Mouse (Mus musculus): Measurements from ENCODE around the gene Fgf22. TPM values are rescaled to one million over a fixed set of nuclear protein-coding genes. Genes with fewer than 3 reads are reported as not detected.

The Fgf22 gene
- polyA plus RNA-seq, 1 experiment from 2014 or later: 0.18 TPM

DNA sequence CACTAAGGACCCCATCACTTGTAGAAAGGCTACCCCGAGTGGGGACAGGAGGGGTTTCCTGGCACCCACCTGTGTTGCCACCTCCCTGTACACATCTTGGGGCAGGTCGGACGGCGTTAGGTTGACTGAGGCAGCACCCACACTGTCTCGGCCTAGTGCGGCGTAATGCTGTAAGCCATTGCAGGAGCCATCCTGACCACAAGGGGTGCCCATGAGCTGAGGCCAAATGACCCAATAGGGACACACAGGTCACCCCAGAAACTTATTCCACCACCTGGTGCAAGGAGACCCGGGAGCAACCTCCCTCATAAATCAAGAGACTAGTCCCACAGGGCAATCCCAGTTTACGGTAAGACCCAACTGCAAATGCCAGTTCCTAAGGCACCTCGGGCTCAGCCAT is 16.6 kb upstream of the Fgf22 start:
- H3K9me3 ChIP-seq (ENCODE audit: low read length): peaks cover 11% of the 10 kb centered on the region
- TF ChIP-seq EP300 (IDR thresholded peaks at IDR 0.05): no peak
- TF ChIP-seq CTCF (IDR thresholded peaks at IDR 0.05): peak; percentile 59
- H3K4me3 ChIP-seq (ENCODE audit: low read depth, low read length): no peak overlapping the region
- 95% methylated on average over 10 of the region's 10 CpGs for WGBS
- H3K27me3 ChIP-seq (replicated peaks; ENCODE audit: insufficient read depth, low read length): no peaks in the 10 kb centered on the region
- peaks cover 56% of the 10 kb centered on the region; the same call in 1 of the 2 replicates for H3K36me3 ChIP-seq (ENCODE audit: insufficient read depth, low read length)
- H3K27ac ChIP-seq (ENCODE audit: low read length): no peak overlapping the region
- H3K4me1 ChIP-seq (ENCODE audit: insufficient read depth, low read depth, low read length): no peaks in the 10 kb centered on the region
- no peak overlapping the region for H3K9ac ChIP-seq (replicated peaks; ENCODE audit: low read depth)
- DNase-seq (ENCODE audit: low spot score) (no peak), ATAC-seq (no peak)
- no peak overlapping the region for H3K4me2 ChIP-seq (replicated peaks; ENCODE audit: low read depth, low read length)

DNA sequence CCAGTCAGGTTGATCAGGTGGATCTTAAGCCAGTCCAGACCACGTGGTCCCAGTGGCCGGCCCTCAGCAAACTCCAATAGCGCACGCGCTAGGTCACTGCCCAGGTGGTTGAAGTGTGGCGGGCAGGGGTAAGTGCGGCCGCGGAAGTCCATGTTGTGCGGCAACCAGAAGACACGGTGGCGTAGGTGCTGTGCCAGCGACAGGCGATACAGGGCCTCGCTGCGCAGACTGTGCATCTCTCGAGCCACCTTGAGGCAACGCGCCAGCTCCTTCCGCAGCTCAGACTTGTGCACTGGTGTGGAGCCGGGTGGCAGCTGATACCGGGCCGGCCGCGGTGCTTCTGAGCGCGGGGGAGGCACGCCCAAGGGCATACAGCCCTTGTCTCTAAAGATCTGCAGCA is 15.6 kb upstream of the Fgf22 start:
- no peak overlapping the region for H3K27ac ChIP-seq (ENCODE audit: low read length)
- WGBS: 98% methylated on average over 28 of the region's 28 CpGs
- H3K4me1 ChIP-seq (ENCODE audit: insufficient read depth, low read depth, low read length): no peaks in the 10 kb centered on the region
- peaks cover 11% of the 10 kb centered on the region for H3K9me3 ChIP-seq (ENCODE audit: low read length)
- no peak for DNase-seq (ENCODE audit: low spot score)
- peaks cover 56% of the 10 kb centered on the region; the same call in 1 of the 2 replicates for H3K36me3 ChIP-seq (ENCODE audit: insufficient read depth, low read length)
- H3K4me3 ChIP-seq (ENCODE audit: low read depth, low read length): no peak overlapping the region
- TF ChIP-seq CTCF (IDR thresholded peaks at IDR 0.05) (no peak), EP300 (IDR thresholded peaks at IDR 0.05) (no peak)
- ATAC-seq: no peak
- H3K4me2 ChIP-seq (replicated peaks; ENCODE audit: low read depth, low read length): no peak overlapping the region
- H3K9ac ChIP-seq (replicated peaks; ENCODE audit: low read depth): no peak overlapping the region
- no peaks in the 10 kb centered on the region for H3K27me3 ChIP-seq (replicated peaks; ENCODE audit: insufficient read depth, low read length)

DNA sequence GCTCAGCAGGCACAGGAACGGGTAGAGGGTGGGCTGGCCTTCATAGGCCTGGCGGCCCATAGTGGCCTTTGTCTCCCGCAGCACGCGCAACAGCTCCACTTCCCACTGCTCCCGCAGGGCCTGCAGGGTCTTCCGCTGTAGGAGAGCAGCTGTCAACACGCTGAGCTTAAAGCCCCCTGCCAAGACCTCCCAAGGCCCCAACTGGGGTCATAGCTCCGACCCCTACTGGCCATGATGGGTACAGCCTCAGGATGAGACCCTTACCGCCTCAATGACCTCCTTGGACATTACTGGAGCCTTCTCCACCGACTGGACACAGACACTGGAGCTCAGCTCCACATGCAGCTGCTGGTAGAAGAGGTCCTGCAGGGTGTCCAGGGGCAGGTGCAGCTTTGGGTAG is 14.0 kb upstream of the Fgf22 start:
- no peaks in the 10 kb centered on the region for H3K27me3 ChIP-seq (replicated peaks; ENCODE audit: insufficient read depth, low read length)
- ATAC-seq (no peak), DNase-seq (ENCODE audit: low spot score) (no peak)
- 79% methylated on average over 11 of the region's 11 CpGs for WGBS
- H3K9ac ChIP-seq (replicated peaks; ENCODE audit: low read depth): no peak overlapping the region
- no peak overlapping the region for H3K4me2 ChIP-seq (replicated peaks; ENCODE audit: low read depth, low read length)
- no peaks in the 10 kb centered on the region for H3K4me1 ChIP-seq (ENCODE audit: insufficient read depth, low read depth, low read length)
- H3K27ac ChIP-seq (ENCODE audit: low read length): no peak overlapping the region
- TF ChIP-seq CTCF (IDR thresholded peaks at IDR 0.05) (0 out of 2 replicates have a peak, but pooled peaks have one; percentile 13), EP300 (IDR thresholded peaks at IDR 0.05) (no peak)
- peaks cover 56% of the 10 kb centered on the region; the same call in 1 of the 2 replicates for H3K36me3 ChIP-seq (ENCODE audit: insufficient read depth, low read length)
- H3K4me3 ChIP-seq (ENCODE audit: low read depth, low read length): no peak overlapping the region
- H3K9me3 ChIP-seq (ENCODE audit: low read length): peaks cover 11% of the 10 kb centered on the region

DNA sequence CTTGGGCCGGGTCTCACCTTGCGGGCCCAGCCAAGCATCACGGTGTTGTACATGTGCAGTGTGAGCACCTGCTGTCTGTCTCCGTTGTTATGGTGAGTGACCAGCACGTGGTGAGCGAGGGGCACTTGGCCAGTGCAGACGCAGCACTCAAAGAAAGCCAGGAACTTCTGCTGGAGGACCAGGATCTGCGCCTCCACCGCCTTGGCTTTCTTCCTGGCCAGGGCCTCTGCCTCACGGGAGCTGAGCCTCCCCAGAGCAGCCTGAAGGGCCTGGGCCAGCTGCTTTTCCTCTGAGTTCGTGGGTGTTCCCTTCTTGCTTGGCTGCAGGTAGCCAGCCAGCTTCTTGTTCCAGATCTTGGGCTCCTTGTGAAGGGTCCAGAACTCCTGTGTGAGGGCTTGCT is 11.7 kb upstream of the Fgf22 start:
- WGBS: 90% methylated on average over 11 of the region's 11 CpGs
- Histone ChIP-seq H3K27ac (ENCODE audit: low read length) (no peak overlapping the region), H3K27me3 (replicated peaks; ENCODE audit: insufficient read depth, low read length) (no peaks in the 10 kb centered on the region), H3K4me2 (replicated peaks; ENCODE audit: low read depth, low read length) (no peak overlapping the region), H3K36me3 (ENCODE audit: insufficient read depth, low read length) (peaks cover 38% of the 10 kb centered on the region; the same call in 1 of the 2 replicates), H3K9me3 (ENCODE audit: low read length) (peaks cover 11% of the 10 kb centered on the region), H3K4me1 (ENCODE audit: insufficient read depth, low read depth, low read length) (no peaks in the 10 kb centered on the region; the same call in 1 of the 2 replicates), H3K9ac (replicated peaks; ENCODE audit: low read depth) (no peak overlapping the region), H3K4me3 (ENCODE audit: low read depth, low read length) (no peak overlapping the region)
- DNase-seq (ENCODE audit: low spot score): no peak
- TF ChIP-seq EP300 (IDR thresholded peaks at IDR 0.05) (no peak), CTCF (IDR thresholded peaks at IDR 0.05) (no peak)
- no peak for ATAC-seq

DNA sequence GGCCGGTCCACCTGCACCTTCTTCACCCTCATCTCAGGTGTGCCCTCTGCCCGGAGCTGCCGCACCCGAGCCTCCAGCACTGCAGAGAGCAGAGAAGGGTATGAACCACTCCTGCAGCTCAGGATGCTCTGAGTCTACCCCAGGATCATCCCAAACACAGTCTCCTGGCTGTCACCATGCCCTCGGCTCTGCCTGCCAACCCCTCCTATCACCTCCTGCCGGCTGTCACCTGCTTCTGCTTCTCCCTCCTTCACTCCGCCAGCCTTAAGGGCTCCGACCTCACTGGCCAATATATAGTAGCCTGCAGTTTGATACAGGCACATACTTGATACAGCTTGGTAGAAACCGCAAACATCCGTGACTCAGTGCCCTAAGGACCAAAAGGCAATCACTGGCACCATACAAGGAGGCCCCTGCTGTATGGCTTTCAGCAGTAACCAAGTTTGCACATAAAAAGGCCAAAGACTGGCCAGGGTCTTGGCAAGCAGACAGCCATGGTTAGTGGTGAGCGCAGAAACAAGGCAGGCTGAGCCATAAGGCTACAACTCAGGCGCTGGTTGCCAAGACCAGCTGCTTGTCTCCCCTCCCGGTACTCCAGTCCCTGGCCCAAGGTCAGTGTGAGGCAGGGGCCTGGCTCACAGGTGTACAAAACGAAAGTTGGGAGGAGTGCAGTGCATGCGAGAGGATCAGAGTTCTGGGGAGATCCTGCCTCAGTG is 11.1 kb upstream of the Fgf22 start:
- H3K4me3 ChIP-seq (ENCODE audit: low read depth, low read length): no peak overlapping the region
- no peaks in the 10 kb centered on the region for H3K27me3 ChIP-seq (replicated peaks; ENCODE audit: insufficient read depth, low read length)
- H3K27ac ChIP-seq (ENCODE audit: low read length): no peak overlapping the region
- DNase-seq (ENCODE audit: low spot score) (no peak), ATAC-seq (no peak)
- H3K4me1 ChIP-seq (ENCODE audit: insufficient read depth, low read depth, low read length): no peaks in the 10 kb centered on the region; the same call in 1 of the 2 replicates
- WGBS: 92% methylated on average over 15 of the region's 15 CpGs
- TF ChIP-seq CTCF (IDR thresholded peaks at IDR 0.05) (no peak), EP300 (IDR thresholded peaks at IDR 0.05) (no peak)
- no peak overlapping the region for H3K9ac ChIP-seq (replicated peaks; ENCODE audit: low read depth)
- H3K36me3 ChIP-seq (ENCODE audit: insufficient read depth, low read length): peaks cover 34% of the 10 kb centered on the region; the same call in 1 of the 2 replicates
- peaks cover 9% of the 10 kb centered on the region for H3K9me3 ChIP-seq (ENCODE audit: low read length)
- no peak overlapping the region for H3K4me2 ChIP-seq (replicated peaks; ENCODE audit: low read depth, low read length)

DNA sequence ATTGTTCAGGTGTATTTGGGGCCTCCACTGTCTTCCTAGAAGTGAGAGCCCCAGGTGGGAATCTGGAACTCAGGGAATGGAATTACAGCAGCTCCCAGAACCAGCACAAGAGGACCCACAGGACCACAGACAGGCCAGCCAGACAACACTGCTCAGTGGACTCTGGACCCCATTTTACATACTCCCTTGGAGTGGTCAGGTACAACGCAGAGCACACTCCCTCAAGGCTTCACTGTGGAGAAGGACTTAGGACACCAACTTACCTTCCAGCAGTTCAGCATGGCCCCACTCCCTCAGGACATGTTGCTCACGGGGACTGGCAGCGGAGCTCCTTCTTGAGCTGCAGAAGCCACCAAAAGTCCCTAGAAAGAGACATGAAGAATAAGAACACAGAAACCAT is 9.5 kb upstream of the Fgf22 start:
- TF ChIP-seq EP300 (IDR thresholded peaks at IDR 0.05): no peak
- no peak for TF ChIP-seq CTCF (IDR thresholded peaks at IDR 0.05)
- no peak overlapping the region for H3K4me2 ChIP-seq (replicated peaks; ENCODE audit: low read depth, low read length)
- 89% methylated on average over 3 of the region's 3 CpGs for WGBS
- H3K27me3 ChIP-seq (replicated peaks; ENCODE audit: insufficient read depth, low read length): no peaks in the 10 kb centered on the region
- H3K9ac ChIP-seq (replicated peaks; ENCODE audit: low read depth): no peak overlapping the region
- no peak for DNase-seq (ENCODE audit: low spot score)
- ATAC-seq: no peak
- no peaks in the 10 kb centered on the region; the same call in 1 of the 2 replicates for H3K4me1 ChIP-seq (ENCODE audit: insufficient read depth, low read depth, low read length)
- H3K4me3 ChIP-seq (ENCODE audit: low read depth, low read length): no peak overlapping the region
- H3K36me3 ChIP-seq (ENCODE audit: insufficient read depth, low read length): peaks cover 18% of the 10 kb centered on the region; the same call in 1 of the 2 replicates
- no peaks in the 10 kb centered on the region for H3K9me3 ChIP-seq (ENCODE audit: low read length)
- no peak overlapping the region for H3K27ac ChIP-seq (ENCODE audit: low read length)

Measured in lung, postnatal 0 days (tissue).